Mouse (Mus musculus): Measurements from ENCODE around the gene Prelp. TPM values are rescaled to one million over a fixed set of nuclear protein-coding genes. Genes with fewer than 3 reads are reported as not detected.

Prelp gene
- polyA plus RNA-seq, 1 experiment: 4.3 TPM

GRCm38 (mm10) chr1:133941904-133942303, 20.7 kb upstream of the Prelp start:
- Histone ChIP-seq H3K4me3 (ENCODE audit: control insufficient read depth, low read depth, low read length) (no peak overlapping the region), H3K4me1 (ENCODE audit: control insufficient read depth, insufficient read depth, low read length) (no peaks in the 10 kb centered on the region), H3K36me3 (ENCODE audit: control insufficient read depth, insufficient read depth, low read length) (no peaks in the 10 kb centered on the region), H3K27ac (ENCODE audit: control insufficient read depth, insufficient read depth, low read depth, low read length) (no peak overlapping the region), H3K27me3 (ENCODE audit: control insufficient read depth, insufficient read depth, low read length) (no peaks in the 10 kb centered on the region)
- TF ChIP-seq CTCF (IDR thresholded peaks at IDR 0.05; ENCODE audit: control insufficient read depth, insufficient read depth, insufficient replicate concordance, low read depth, low read length) (no peak), POLR2A (IDR thresholded peaks at IDR 0.05; ENCODE audit: control insufficient read depth, low read depth, low read length) (no peak)

- Histone ChIP-seq H3K4me3 (ENCODE audit: control insufficient read depth, low read depth, low read length) (no peak overlapping the region), H3K27me3 (ENCODE audit: control insufficient read depth, insufficient read depth, low read length) (no peaks in the 10 kb centered on the region), H3K27ac (ENCODE audit: control insufficient read depth, insufficient read depth, low read depth, low read length) (no peak overlapping the region), H3K4me1 (ENCODE audit: control insufficient read depth, insufficient read depth, low read length) (no peaks in the 10 kb centered on the region), H3K36me3 (ENCODE audit: control insufficient read depth, insufficient read depth, low read length) (no peaks in the 10 kb centered on the region)
- TF ChIP-seq CTCF (IDR thresholded peaks at IDR 0.05; ENCODE audit: control insufficient read depth, insufficient read depth, insufficient replicate concordance, low read depth, low read length): no peak
- TF ChIP-seq POLR2A (IDR thresholded peaks at IDR 0.05; ENCODE audit: control insufficient read depth, low read depth, low read length): no peak
These were observed 20.1 kb upstream of the Prelp start for GRCm38 (mm10) chr1:133941158-133941860.

GRCm38 (mm10) chr1:133940481-133941092, 19.4 kb upstream of the Prelp start:
- no peak for TF ChIP-seq POLR2A (IDR thresholded peaks at IDR 0.05; ENCODE audit: control insufficient read depth, low read depth, low read length)
- no peak for TF ChIP-seq CTCF (IDR thresholded peaks at IDR 0.05; ENCODE audit: control insufficient read depth, insufficient read depth, insufficient replicate concordance, low read depth, low read length)
- Histone ChIP-seq H3K27me3 (ENCODE audit: control insufficient read depth, insufficient read depth, low read length) (no peaks in the 10 kb centered on the region), H3K27ac (ENCODE audit: control insufficient read depth, insufficient read depth, low read depth, low read length) (no peak overlapping the region), H3K36me3 (ENCODE audit: control insufficient read depth, insufficient read depth, low read length) (no peaks in the 10 kb centered on the region), H3K4me3 (ENCODE audit: control insufficient read depth, low read depth, low read length) (no peak overlapping the region), H3K4me1 (ENCODE audit: control insufficient read depth, insufficient read depth, low read length) (no peaks in the 10 kb centered on the region)

GRCm38 (mm10) chr1:133939708-133940107, 18.5 kb upstream of the Prelp start:
- Histone ChIP-seq H3K36me3 (ENCODE audit: control insufficient read depth, insufficient read depth, low read length) (no peaks in the 10 kb centered on the region), H3K27me3 (ENCODE audit: control insufficient read depth, insufficient read depth, low read length) (no peaks in the 10 kb centered on the region), H3K4me3 (ENCODE audit: control insufficient read depth, low read depth, low read length) (no peak overlapping the region), H3K4me1 (ENCODE audit: control insufficient read depth, insufficient read depth, low read length) (no peaks in the 10 kb centered on the region), H3K27ac (ENCODE audit: control insufficient read depth, insufficient read depth, low read depth, low read length) (no peak overlapping the region)
- TF ChIP-seq CTCF (IDR thresholded peaks at IDR 0.05; ENCODE audit: control insufficient read depth, insufficient read depth, insufficient replicate concordance, low read depth, low read length) (no peak), POLR2A (IDR thresholded peaks at IDR 0.05; ENCODE audit: control insufficient read depth, low read depth, low read length) (no peak)

- Histone ChIP-seq H3K27me3 (ENCODE audit: control insufficient read depth, insufficient read depth, low read length) (no peaks in the 10 kb centered on the region), H3K36me3 (ENCODE audit: control insufficient read depth, insufficient read depth, low read length) (no peaks in the 10 kb centered on the region), H3K4me3 (ENCODE audit: control insufficient read depth, low read depth, low read length) (no peak overlapping the region), H3K27ac (ENCODE audit: control insufficient read depth, insufficient read depth, low read depth, low read length) (no peak overlapping the region), H3K4me1 (ENCODE audit: control insufficient read depth, insufficient read depth, low read length) (no peaks in the 10 kb centered on the region; the same call in 1 of the 2 replicates)
- peak; percentile 50; the same call in 1 of the 2 replicates for TF ChIP-seq CTCF (IDR thresholded peaks at IDR 0.05; ENCODE audit: control insufficient read depth, insufficient read depth, insufficient replicate concordance, low read depth, low read length)
- TF ChIP-seq POLR2A (IDR thresholded peaks at IDR 0.05; ENCODE audit: control insufficient read depth, low read depth, low read length): no peak
These were observed 15.0 kb upstream of the Prelp start for GRCm38 (mm10) chr1:133936169-133936568.

- TF ChIP-seq POLR2A (IDR thresholded peaks at IDR 0.05; ENCODE audit: control insufficient read depth, low read depth, low read length) (no peak), CTCF (IDR thresholded peaks at IDR 0.05; ENCODE audit: control insufficient read depth, insufficient read depth, insufficient replicate concordance, low read depth, low read length) (no peak)
- no peaks in the 10 kb centered on the region for H3K27me3 ChIP-seq (ENCODE audit: control insufficient read depth, insufficient read depth, low read length)
- no peak overlapping the region for H3K4me3 ChIP-seq (ENCODE audit: control insufficient read depth, low read depth, low read length)
- H3K36me3 ChIP-seq (ENCODE audit: control insufficient read depth, insufficient read depth, low read length): no peaks in the 10 kb centered on the region
- no peak overlapping the region for H3K27ac ChIP-seq (ENCODE audit: control insufficient read depth, insufficient read depth, low read depth, low read length)
- H3K4me1 ChIP-seq (ENCODE audit: control insufficient read depth, insufficient read depth, low read length): no peaks in the 10 kb centered on the region; the same call in 1 of the 2 replicates
These were observed 13.2 kb upstream of the Prelp start for GRCm38 (mm10) chr1:133934354-133934963.

Measured in testis, adult 2 months (tissue).